Mouse (Mus musculus) heart, adult 2 months (tissue): ENCODE data around the gene Ufl1.
"Not testable (repeated sequence)": the region's sequence is repeated elsewhere in the genome, so short reads cannot be mapped to it uniquely, and the experiment has no call there.

Source experiments
- CTCF ChIP-seq: fragments of 200-600 bp; IDR thresholded peaks from 2 replicates; pipeline ENCODE4 v1.8.1; 2022; ENCODE audit warnings: antibody characterized with exemption, mild to moderate bottlenecking, moderate library complexity
- POLR2A ChIP-seq: fragments of 200-500 bp; IDR thresholded peaks from 2 replicates; pipeline ENCODE4 v1.6.1; 2011; ENCODE audit warnings: mild to moderate bottlenecking, low read depth, low read length, control low read depth; ENCODE audit not compliant: insufficient read depth

DNA sequence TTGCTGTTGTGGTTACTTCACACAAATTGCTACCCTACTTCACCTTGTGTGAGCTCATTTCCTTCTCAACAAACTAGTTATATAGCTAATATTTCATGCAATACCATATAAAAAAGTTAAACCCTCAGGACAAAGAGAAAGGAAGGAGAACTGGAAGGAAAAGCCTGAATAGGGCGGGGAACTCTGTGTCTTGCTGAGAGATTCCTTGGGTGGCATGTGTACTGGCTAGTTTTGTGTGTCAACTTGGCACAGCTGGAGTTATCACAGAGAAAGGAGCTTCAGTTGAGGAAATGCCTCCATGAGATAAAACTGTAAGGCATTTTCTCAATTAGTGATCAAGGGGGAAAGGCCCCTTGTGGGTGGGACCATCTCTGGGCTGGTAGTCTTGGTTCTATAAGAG is 47.9 kb downstream of the Ufl1 start:
- TF ChIP-seq CTCF, POLR2A: not testable (repeated sequence)
